Mouse (Mus musculus) MEL (cell line): ENCODE measurements around the gene Tspan18.

Experiments used
- CTCF ChIP-seq, 3 experiments: IDR thresholded peaks in 2 of 3; conservative IDR thresholded peaks in 1 of 3; 2 replicates each; pipeline ENCODE4 v1.5.1; 2011 to 2012; ENCODE audit warnings: low read length in 3 of 3, low read depth in 2 of 3, mild to moderate bottlenecking in 2 of 3, improper control_type of control experiment in 1 of 3, inconsistent platforms in 1 of 3, mixed read lengths in 1 of 3, moderate library complexity in 1 of 3; ENCODE audit not compliant: control insufficient read depth in 1 of 3, insufficient read depth in 1 of 3, poor library complexity in 1 of 3, severe bottlenecking in 1 of 3
- JUND ChIP-seq: IDR thresholded peaks from 2 replicates; pipeline ENCODE4 v1.6.1; 2011; ENCODE audit warnings: low read depth, mild to moderate bottlenecking, improper control_type of control experiment, low read length
- MAX ChIP-seq: IDR thresholded peaks from 2 replicates; pipeline ENCODE4 v1.6.1; 2011; ENCODE audit warnings: low read length, improper control_type of control experiment
- MYC ChIP-seq: IDR thresholded peaks from 2 replicates; pipeline ENCODE4 v1.6.1; 2011; ENCODE audit warnings: low read depth, mild to moderate bottlenecking, low read length, improper control_type of control experiment, moderate library complexity
- NELFE ChIP-seq: IDR thresholded peaks from 2 replicates; pipeline ENCODE4 v1.6.1; 2011; ENCODE audit warnings: low read depth, low read length, improper control_type of control experiment
- POLR2A ChIP-seq, 2 experiments: IDR thresholded peaks; 2 replicates each; pipeline ENCODE4 v1.6.1; 2011 to 2012; ENCODE audit warnings: low read length in 2 of 2, mild to moderate bottlenecking in 2 of 2, control low read depth in 1 of 2, improper control_type of control experiment in 1 of 2, low read depth in 1 of 2, moderate library complexity in 1 of 2; ENCODE audit not compliant: control insufficient read depth in 1 of 2, insufficient read depth in 1 of 2, poor library complexity in 1 of 2
- USF1 ChIP-seq: IDR thresholded peaks from 2 replicates; pipeline ENCODE4 v1.6.1; 2014; ENCODE audit warnings: low read depth, mild to moderate bottlenecking, inconsistent platforms, low read length, improper control_type of control experiment, moderate library complexity
- ZKSCAN1 ChIP-seq: IDR thresholded peaks from 2 replicates; pipeline ENCODE4 v1.6.1; 2012; ENCODE audit warnings: low read depth, mild to moderate bottlenecking, inconsistent platforms, low read length, improper control_type of control experiment, moderate library complexity

GRCm38 (mm10) chr2:93170156-93170844, 164.0 kb downstream of the Tspan18 start:
- TF ChIP-seq MYC (no peak), ZKSCAN1 (no peak), POLR2A (IDR thresholded peaks at IDR 0.05; ENCODE audit: control insufficient read depth in 1 of 2, insufficient read depth in 1 of 2, low read depth in 1 of 2, low read length in 2 of 2, poor library complexity in 1 of 2) (no peak), CTCF (IDR thresholded peaks at IDR 0.05 in 2 of 3, conservative IDR thresholded peaks at IDR 0.05 in 1 of 3; ENCODE audit: control insufficient read depth in 1 of 3, insufficient read depth in 1 of 3, low read depth in 2 of 3, low read length in 3 of 3, poor library complexity in 1 of 3, severe bottlenecking in 1 of 3) (no peak), USF1 (no peak), MAX (no peak), JUND (no peak), NELFE (no peak)
